Mouse (Mus musculus) liver, embryonic 14.5 days (tissue): ENCODE data around the gene Ubxn6.

Experiments
- CTCF ChIP-seq: IDR thresholded peaks from 2 replicates; pipeline ENCODE4 v1.5.1; 2016; ENCODE audit warnings: antibody characterized with exemption, low read depth, control low read depth
- EP300 ChIP-seq: IDR thresholded peaks from 2 replicates; pipeline ENCODE4 v1.6.1; 2016; ENCODE audit warnings: antibody characterized with exemption, low read depth

DNA sequence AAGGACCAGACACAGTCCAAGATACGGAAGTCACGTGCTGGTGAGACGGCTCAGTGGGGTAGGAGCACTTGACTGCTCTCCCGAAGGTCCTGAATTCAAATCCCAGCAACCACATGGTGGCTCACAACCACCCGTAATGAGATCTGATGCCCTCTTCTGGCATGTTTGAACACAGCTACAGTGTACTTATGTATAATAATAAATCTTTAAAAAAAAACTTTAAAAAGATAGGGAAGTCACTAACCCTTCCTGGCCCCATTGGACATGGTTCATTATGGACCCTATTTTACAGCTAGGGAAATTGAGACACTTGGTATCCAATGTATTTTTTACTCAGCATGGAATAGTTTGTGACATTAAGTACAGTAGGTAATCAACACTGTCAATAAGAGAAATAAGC lies 2.7 kb upstream of the Ubxn6 start:
- no peak for TF ChIP-seq CTCF
- TF ChIP-seq EP300 = no peak
